Mouse (Mus musculus) embryonic fibroblast, embryonic 13.5 days (primary cell): Measurements from ENCODE around the gene Gm38394. TPM values are rescaled to one million over a fixed set of nuclear protein-coding genes. Genes with fewer than 3 reads are reported as not detected.
"Not testable (repeated sequence)": the region's sequence is repeated elsewhere in the genome, so short reads cannot be mapped to it uniquely, and the experiment has no call there.

Source experiments
- H3K27ac ChIP-seq: 2 replicates; pipeline ENCODE4 v1.5.1; 2012; ENCODE audit warnings: low read length, control low read depth, inconsistent platforms; ENCODE audit not compliant: insufficient read depth
- H3K4me1 ChIP-seq: 2 replicates; pipeline ENCODE4 v1.6.1; 2011; ENCODE audit warnings: low read length; ENCODE audit not compliant: control insufficient read depth, insufficient read depth
- H3K4me3 ChIP-seq: 2 replicates; pipeline ENCODE4 v1.5.1; 2011; ENCODE audit warnings: mild to moderate bottlenecking, control low read depth, low read length; ENCODE audit not compliant: insufficient read depth
- CTCF ChIP-seq: IDR thresholded peaks from 2 replicates; pipeline ENCODE4 v1.5.1; 2011; ENCODE audit warnings: mild to moderate bottlenecking, control low read depth, low read length, moderate library complexity, borderline replicate concordance; ENCODE audit not compliant: insufficient read depth
- POLR2A ChIP-seq: IDR thresholded peaks from 2 replicates; pipeline ENCODE4 v1.6.1; 2011; ENCODE audit warnings: low read depth, mild to moderate bottlenecking, control low read depth, low read length, moderate library complexity
- polyA plus RNA-seq: library from polyadenylated mRNA; stranded (reverse); fragments of >200 nt; gene quantifications from 2 replicates; pipeline ENCODE4 v1.2.4, GENCODE M21; 2011; ENCODE audit warnings: low read depth; ENCODE audit not compliant: missing spikeins, insufficient read length

The Gm38394 gene
- 44.7 and 45.7 TPM in 2 replicates for polyA plus RNA-seq

DNA sequence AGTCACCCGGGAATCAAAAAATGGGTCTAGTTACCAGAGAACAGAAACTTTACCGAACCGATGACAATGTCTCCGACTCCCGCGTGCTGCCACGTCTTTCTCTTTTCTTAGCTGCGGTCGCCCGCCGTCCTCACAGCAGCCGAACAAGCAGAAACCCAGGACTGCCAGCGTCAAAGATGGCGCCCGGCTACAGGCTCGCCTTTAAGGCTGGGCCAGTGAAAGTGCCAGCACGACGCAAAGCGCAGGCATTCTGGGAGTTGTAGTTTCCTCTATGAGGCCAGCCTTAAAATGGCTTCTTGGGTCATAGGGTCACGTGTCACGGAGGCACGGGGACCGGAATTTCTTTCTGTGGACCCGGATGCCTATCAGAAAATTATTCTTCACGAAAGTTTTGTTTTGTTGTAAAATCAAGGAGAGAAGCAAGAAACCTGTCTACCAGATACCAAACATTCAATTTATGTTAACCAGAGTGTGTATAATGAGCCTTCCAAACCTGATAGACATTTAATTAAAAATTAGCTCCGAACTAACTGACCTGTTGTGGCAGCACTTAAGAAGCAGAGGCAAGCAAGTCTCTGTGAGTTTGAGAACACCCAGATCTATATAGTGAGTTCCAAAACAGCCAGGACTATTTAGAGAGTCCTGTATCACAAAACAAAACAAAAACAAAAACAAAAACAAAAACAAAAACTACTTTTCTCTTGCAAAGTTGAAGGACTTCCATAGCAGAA is at the start of gene Gm38394:
Gene Gm38394, minus strand, starts transcription at position 116 of the 731 bp plus-strand sequence.
- TF ChIP-seq CTCF (no peak), POLR2A (peak; percentile 93)
- H3K27ac ChIP-seq, result peak within 1 kb of the TSS; percentile 89
- H3K4me3 ChIP-seq, result peak within 1 kb of the TSS; percentile 79
- H3K4me1 ChIP-seq, result peaks cover 5% of the 10 kb centered on the region

DNA sequence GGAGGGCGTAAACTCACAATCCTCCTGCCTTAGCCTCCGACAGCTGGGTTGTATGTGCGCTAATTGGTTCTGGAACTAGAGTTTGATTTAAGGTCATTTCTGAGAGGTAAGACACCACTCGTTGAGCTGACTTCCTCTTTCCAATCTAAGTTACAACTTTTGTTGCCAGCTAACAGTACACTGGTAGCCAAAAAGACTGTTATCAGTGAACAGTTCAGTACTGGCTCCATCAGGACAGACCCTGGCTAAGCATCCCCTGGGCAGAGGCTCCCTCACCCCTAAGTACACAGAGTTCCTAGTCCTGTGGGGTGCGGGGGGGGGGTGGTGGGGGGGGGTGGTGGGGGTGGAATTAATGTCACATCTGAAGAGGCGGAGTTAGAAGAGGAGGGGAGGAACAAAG is 49.8 kb upstream of the Gm38394 start:
- Histone ChIP-seq H3K4me1 (0 out of 2 replicates have a peak, but pooled peaks cover 2% of the 10 kb centered on the region), H3K4me3 (no peak overlapping the region), H3K27ac (no peak overlapping the region)
- TF ChIP-seq POLR2A, result no peak
- TF ChIP-seq CTCF, result no peak

DNA sequence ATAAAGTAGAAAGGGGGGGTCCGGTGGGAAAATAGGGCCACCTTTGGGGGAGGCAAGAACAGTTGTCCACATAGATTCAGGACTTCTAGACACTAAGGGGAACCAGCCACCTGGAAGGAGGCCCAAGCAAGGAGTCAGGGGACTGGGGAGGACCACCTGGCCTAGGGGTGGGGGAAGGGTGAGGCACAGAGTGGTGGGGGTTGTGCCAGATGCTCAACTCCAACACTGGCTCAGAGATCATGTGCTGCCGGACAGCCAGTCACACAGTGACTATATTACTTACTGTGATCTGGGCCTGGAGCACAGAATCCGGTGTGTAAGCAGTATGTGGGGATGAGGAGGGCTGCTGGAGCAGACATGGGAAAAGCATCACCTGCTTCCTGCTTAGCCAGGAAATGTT is 48.2 kb upstream of the Gm38394 start:
- Histone ChIP-seq H3K27ac (no peak overlapping the region), H3K4me3 (no peak overlapping the region), H3K4me1 (0 out of 2 replicates have a peak, but pooled peaks cover 2% of the 10 kb centered on the region)
- TF ChIP-seq POLR2A (no peak), CTCF (no peak)

DNA sequence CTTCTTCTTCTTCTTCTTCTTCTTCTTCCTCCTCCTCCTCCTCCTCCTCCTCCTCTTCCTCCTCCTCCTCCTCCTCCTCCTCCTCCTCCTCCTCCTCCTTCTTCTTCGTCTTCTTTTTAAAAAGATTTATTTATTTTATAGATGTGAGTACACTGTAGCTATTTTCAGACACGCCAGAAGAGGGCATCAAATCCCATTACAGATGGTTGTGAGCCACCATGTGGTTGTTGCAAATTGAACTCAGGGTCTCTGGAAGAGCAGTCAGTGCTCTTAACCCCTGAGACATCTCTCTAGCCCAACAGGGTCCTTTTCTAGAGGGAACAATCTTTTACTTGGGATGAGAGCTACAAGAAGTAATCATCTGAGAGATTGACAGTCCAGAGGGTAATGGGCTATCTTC is 40.7 kb upstream of the Gm38394 start:
- H3K27ac ChIP-seq, H3K4me3 ChIP-seq, H3K4me1 ChIP-seq: not testable (repeated sequence)

DNA sequence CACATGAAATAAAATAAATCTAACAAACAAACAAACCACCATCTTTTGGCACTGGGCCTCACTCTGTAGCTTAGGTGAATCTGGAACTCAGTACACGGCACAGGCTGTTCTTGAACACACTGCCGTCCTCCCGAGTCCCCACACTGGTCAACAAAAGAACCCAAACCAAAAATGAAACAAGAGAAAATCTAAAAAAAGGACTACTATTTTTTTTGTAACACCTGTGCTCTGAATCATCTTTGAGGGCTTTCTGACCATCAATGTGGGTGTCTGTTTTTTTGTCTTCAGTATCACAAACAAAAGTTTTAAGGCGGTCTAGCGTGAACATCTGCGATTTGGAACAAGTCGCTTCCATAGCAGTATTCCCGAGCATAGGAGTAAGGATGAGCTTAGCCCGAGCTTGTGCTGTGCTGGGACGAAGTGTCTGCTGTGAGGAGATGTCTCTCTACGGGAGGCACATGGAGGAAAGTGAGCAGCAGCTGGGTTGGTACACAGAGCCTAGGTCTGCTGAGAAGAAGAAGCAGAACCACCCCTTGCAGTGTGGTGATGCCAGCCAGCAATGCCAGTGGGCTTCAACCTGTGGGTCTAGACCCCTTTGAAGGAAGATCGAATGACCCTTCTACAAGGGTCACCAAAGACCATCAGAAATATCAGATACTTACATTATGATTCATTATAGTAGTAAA is 37.0 kb upstream of the Gm38394 start:
- H3K27ac ChIP-seq, result no peak overlapping the region
- H3K4me3 ChIP-seq, result no peak overlapping the region
- TF ChIP-seq CTCF, result no peak
- no peak for TF ChIP-seq POLR2A
- peaks cover 13% of the 10 kb centered on the region for H3K4me1 ChIP-seq

DNA sequence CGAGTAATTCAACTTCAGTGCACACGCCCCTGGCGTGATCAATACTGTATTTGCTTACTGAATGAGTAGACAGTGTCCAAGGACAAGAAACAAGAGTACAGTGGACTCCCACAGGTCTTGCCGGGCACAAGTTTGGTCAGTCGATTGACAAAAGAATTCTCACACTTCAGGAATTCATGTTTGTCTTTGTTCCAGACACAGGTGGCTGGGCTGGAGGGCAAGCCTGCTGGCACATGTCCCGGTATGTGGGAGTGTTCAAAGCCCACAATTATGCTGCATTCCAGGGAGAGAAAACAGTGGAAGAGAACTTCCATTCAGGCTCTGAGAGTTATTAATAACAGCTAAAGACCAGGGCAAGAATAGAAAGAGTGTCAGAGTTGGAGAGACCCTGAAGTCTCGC is 34.8 kb upstream of the Gm38394 start:
- Histone ChIP-seq H3K4me3 (no peak overlapping the region), H3K4me1 (peaks cover 13% of the 10 kb centered on the region), H3K27ac (peak overlapping the region; percentile 83)
- TF ChIP-seq CTCF (no peak), POLR2A (no peak)

DNA sequence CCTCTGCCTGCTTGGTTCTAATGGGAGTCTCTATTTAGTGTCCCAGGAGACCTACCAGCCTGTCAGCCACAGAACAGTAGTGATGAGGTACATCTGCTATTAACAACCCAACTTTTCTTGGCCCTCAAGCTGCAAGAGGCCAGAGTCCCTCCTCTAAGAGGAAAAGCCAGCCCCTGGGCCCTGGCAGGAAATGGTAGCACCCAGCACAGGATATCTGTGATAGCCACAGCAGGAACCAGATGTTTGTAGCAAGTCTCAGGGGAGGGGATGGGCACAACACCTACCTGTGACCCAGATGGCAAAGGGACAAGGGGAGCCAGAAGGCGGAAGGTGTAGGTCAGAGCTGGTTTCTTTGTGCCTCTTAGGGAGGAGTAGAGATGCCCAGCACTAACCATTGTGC is 33.8 kb upstream of the Gm38394 start:
- TF ChIP-seq CTCF, result no peak
- Histone ChIP-seq H3K4me1 (peaks cover 13% of the 10 kb centered on the region), H3K4me3 (no peak overlapping the region), H3K27ac (no peak overlapping the region)

DNA sequence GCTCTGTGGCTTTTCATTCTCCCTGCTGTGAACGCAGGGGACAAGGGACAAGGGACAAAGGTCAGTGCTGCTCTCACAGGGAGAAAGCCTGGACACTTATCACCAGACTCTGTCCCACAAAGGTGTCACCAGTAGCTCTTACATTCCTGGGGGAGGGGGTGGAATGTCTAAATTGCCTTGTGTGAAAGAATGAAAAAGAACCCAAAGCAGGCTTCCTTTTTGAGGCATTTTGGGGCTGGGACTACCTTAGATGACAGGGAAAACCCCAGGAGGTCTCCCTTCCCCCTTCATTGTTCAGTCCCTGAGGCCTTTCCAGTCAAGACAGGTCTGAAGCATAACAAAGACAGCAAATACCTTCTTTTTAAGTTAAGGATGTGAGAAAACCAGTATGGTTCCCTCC is 33.2 kb upstream of the Gm38394 start:
- Histone ChIP-seq H3K4me1 (peaks cover 13% of the 10 kb centered on the region), H3K4me3 (no peak overlapping the region), H3K27ac (no peak overlapping the region)
- TF ChIP-seq POLR2A (no peak), CTCF (no peak)

DNA sequence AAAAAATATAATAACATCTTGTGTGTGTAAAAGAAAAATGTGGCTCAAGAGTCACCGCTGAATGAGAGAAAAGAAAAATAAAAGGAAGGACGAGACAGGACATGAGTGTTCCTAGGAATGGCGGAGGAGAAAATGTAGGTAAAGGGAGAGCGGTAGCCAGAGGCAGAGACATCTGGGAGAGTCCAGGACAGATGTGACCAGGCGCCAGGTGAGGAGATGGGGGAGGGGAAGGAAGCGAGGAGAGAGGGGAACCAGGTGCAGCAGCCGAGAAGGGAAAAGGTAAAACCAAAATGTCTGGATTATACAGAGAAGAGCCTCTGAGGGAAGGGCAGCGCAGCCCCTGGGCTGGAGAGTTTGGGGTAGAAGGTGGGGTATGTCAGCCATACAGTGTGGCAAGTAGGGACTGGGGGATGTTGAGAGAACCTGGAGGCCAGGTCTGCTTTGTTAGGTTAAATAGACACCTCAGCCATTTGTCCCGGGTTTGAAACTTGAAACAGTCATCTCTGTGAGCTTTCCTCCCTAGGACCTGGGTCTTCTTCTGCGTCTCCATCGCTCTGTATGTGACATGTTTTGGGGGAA is 32.5 kb upstream of the Gm38394 start:
- Histone ChIP-seq H3K27ac (no peak overlapping the region), H3K4me1 (peaks cover 13% of the 10 kb centered on the region), H3K4me3 (no peak overlapping the region)
- TF ChIP-seq CTCF (no peak), POLR2A (no peak)

DNA sequence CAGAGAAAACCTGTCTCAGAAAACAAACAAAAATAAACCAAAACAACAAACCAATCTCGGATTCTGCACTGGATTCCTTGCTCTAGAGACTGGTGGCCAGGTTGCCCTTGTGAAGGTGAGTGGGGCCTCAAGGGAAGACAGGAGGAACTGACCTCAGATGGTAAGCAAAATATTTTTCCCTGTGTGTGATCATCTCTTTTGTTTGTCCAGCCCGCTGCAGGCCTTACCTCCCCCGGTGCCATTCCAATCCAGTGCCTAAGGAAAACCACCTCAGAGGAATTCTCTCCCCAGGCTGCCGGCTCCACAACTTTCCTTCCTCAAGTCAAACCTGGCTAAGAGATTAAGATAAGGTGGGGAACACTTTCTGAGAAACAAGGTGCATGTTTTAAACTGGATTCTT is 31.1 kb upstream of the Gm38394 start:
- H3K4me1 ChIP-seq, result peaks cover 13% of the 10 kb centered on the region
- no peak overlapping the region for H3K27ac ChIP-seq

More for the DNA sequence above, 31.1 kb upstream of the Gm38394 start:
- TF ChIP-seq POLR2A, result no peak
- TF ChIP-seq CTCF, result no peak
- H3K4me3 ChIP-seq, result no peak overlapping the region
